Mouse (Mus musculus) brain, embryonic 14.5 days (tissue): ENCODE results near the gene Tbx5.

ENCODE experiments used
- CTCF ChIP-seq: fragments of 200-500 bp; IDR thresholded peaks from 2 replicates; pipeline ENCODE4 v1.5.1; 2012; ENCODE audit warnings: inconsistent platforms, mild to moderate bottlenecking, moderate library complexity, borderline replicate concordance; ENCODE audit not compliant: insufficient read depth, insufficient read length; ENCODE audit errors: extremely low read depth
- POLR2A ChIP-seq: fragments of 200-500 bp; IDR thresholded peaks from 2 replicates; pipeline ENCODE4 v1.6.1; 2012; ENCODE audit warnings: mild to moderate bottlenecking, inconsistent platforms, borderline replicate concordance; ENCODE audit not compliant: poor library complexity, insufficient read depth, insufficient read length, severe bottlenecking; ENCODE audit errors: extremely low read depth

GRCm38 (mm10) chr5:119798713-119799418, 33.6 kb upstream of the Tbx5 start:
- TF ChIP-seq CTCF (no peak), POLR2A (no peak)
